Mouse (Mus musculus): ENCODE measurements around the gene Metrn.
A peak's percentile ranks its signal among the peaks of the same experiment; 100 is the strongest.

The Metrn gene

GRCm38 (mm10) chr17:25777948-25778347 lies 19.0 kb downstream of the Metrn start:
- DNase-seq (ENCODE audit: inconsistent age in 2 of 2, low spot score in 1 of 2) = peak in 1 of 2 experiments; percentile 29

GRCm38 (mm10) chr17:25775318-25776062 lies 21.4 kb downstream of the Metrn start:
- DNase-seq (ENCODE audit: inconsistent age in 2 of 2, low spot score in 1 of 2) = no peak

- DNase-seq (ENCODE audit: inconsistent age in 2 of 2, low spot score in 1 of 2) = peak; percentile 97 to 99
Measured at GRCm38 (mm10) chr17:25773549-25774120, 23.3 kb downstream of the Metrn start, which contains the start of gene Narfl. Gene Narfl, plus strand, starts transcription at chr17:25773776.

GRCm38 (mm10) chr17:25769331-25769730 lies 27.6 kb downstream of the Metrn start:
- no peak for DNase-seq (ENCODE audit: inconsistent age in 2 of 2, low spot score in 1 of 2)

- DNase-seq (ENCODE audit: inconsistent age in 2 of 2, low spot score in 1 of 2) = no peak
Measured at GRCm38 (mm10) chr17:25765886-25766285, 31.1 kb downstream of the Metrn start.

- no peak for DNase-seq (ENCODE audit: inconsistent age in 2 of 2, low spot score in 1 of 2)
Measured at GRCm38 (mm10) chr17:25762591-25762990, 34.3 kb downstream of the Metrn start.

GRCm38 (mm10) chr17:25761561-25761970 lies 35.4 kb downstream of the Metrn start:
- DNase-seq (ENCODE audit: inconsistent age in 2 of 2, low spot score in 1 of 2) = no peak

GRCm38 (mm10) chr17:25760148-25760547 lies 36.8 kb downstream of the Metrn start:
- no peak for DNase-seq (ENCODE audit: inconsistent age in 2 of 2, low spot score in 1 of 2)

GRCm38 (mm10) chr17:25757691-25758090 lies 39.2 kb downstream of the Metrn start:
- DNase-seq (ENCODE audit: inconsistent age in 2 of 2, low spot score in 1 of 2) = no peak

GRCm38 (mm10) chr17:25756378-25757242 lies 40.3 kb downstream of the Metrn start:
- DNase-seq (ENCODE audit: inconsistent age in 2 of 2, low spot score in 1 of 2) = no peak

GRCm38 (mm10) chr17:25755627-25756377 lies 41.1 kb downstream of the Metrn start:
- no peak for DNase-seq (ENCODE audit: inconsistent age in 2 of 2, low spot score in 1 of 2)

GRCm38 (mm10) chr17:25755086-25755485 lies 41.9 kb downstream of the Metrn start:
- no peak for DNase-seq (ENCODE audit: inconsistent age in 2 of 2, low spot score in 1 of 2)

- no peak for DNase-seq (ENCODE audit: inconsistent age in 2 of 2, low spot score in 1 of 2)
Measured at GRCm38 (mm10) chr17:25754241-25754640, 42.7 kb downstream of the Metrn start, which contains the start of gene Msln. Gene Msln, minus strand, starts transcription at chr17:25754378.

GRCm38 (mm10) chr17:25751446-25751845 lies 45.5 kb downstream of the Metrn start:
- DNase-seq (ENCODE audit: inconsistent age in 2 of 2, low spot score in 1 of 2) = peak; percentile 69 to 88

- no peak for DNase-seq (ENCODE audit: inconsistent age in 2 of 2, low spot score in 1 of 2)
Measured at GRCm38 (mm10) chr17:25749314-25749713, 47.6 kb downstream of the Metrn start.

- peak; percentile 33 to 76 for DNase-seq (ENCODE audit: inconsistent age in 2 of 2, low spot score in 1 of 2)
Measured at GRCm38 (mm10) chr17:25748238-25748637, 48.7 kb downstream of the Metrn start.

GRCm38 (mm10) chr17:25744311-25744710 lies 52.6 kb downstream of the Metrn start:
- DNase-seq (ENCODE audit: inconsistent age in 2 of 2, low spot score in 1 of 2) = peak; percentile 57 to 65

- peak; percentile 85 to 91 for DNase-seq (ENCODE audit: inconsistent age in 2 of 2, low spot score in 1 of 2)
Measured at GRCm38 (mm10) chr17:25743831-25744230, 53.1 kb downstream of the Metrn start.
